Mouse (Mus musculus) T-cell, adult 2 months (primary cell): ENCODE measurements around the gene Mfsd8.
"Not testable (repeated sequence)": the region's sequence is repeated elsewhere in the genome, so short reads cannot be mapped to it uniquely, and the experiment has no call there.

Experiments
- DNase-seq: peaks from one replicate; pipeline ENCODE4 v3.0.0; 2022; ENCODE audit warnings: low spot score

The Mfsd8 gene

GRCm38 (mm10) chr3:40846473-40846956 lies at the start of gene Mfsd8:
Gene Mfsd8, minus strand, starts transcription at chr3:40846886.
- DNase-seq: peak; percentile 98

- not testable (repeated sequence) for DNase-seq
Observed at GRCm38 (mm10) chr3:40894336-40894735, 47.6 kb upstream of the Mfsd8 start.

- peak; percentile 100 for DNase-seq
Observed at GRCm38 (mm10) chr3:40893816-40894258, 47.2 kb upstream of the Mfsd8 start.

GRCm38 (mm10) chr3:40853123-40853738 lies 6.5 kb upstream of the Mfsd8 start:
- not testable (repeated sequence) for DNase-seq

- DNase-seq: not testable (repeated sequence)
Observed at GRCm38 (mm10) chr3:40847936-40848335, 1.2 kb upstream of the Mfsd8 start.

GRCm38 (mm10) chr3:40847018-40847417 lies 332 bp upstream of the Mfsd8 start:
- peak; percentile 32 for DNase-seq

- not testable (repeated sequence) for DNase-seq
Observed at GRCm38 (mm10) chr3:40846957-40847017, 101 bp upstream of the Mfsd8 start, which contains the start of gene Abhd18. Gene Abhd18, plus strand, starts transcription at chr3:40846970.

- DNase-seq: not testable (repeated sequence)
Observed at GRCm38 (mm10) chr3:40845521-40845920, 1.2 kb downstream of the Mfsd8 start.

GRCm38 (mm10) chr3:40813275-40813674 lies 33.4 kb downstream of the Mfsd8 start:
- no peak for DNase-seq

- DNase-seq: no peak
Observed at GRCm38 (mm10) chr3:40809894-40810293, 36.8 kb downstream of the Mfsd8 start.

- DNase-seq: no peak
Observed at GRCm38 (mm10) chr3:40808686-40809085, 38.0 kb downstream of the Mfsd8 start.

GRCm38 (mm10) chr3:40806871-40807270 lies 39.8 kb downstream of the Mfsd8 start:
- no peak for DNase-seq

GRCm38 (mm10) chr3:40800373-40800823 lies 46.3 kb downstream of the Mfsd8 start:
- DNase-seq: peak; percentile 48

- DNase-seq: peak; percentile 93
Observed at GRCm38 (mm10) chr3:40799530-40800372, 46.9 kb downstream of the Mfsd8 start, which contains the start of gene Plk4. Gene Plk4, plus strand, starts transcription at chr3:40800019.

GRCm38 (mm10) chr3:40798500-40798899 lies 48.2 kb downstream of the Mfsd8 start:
- peak; percentile 57 for DNase-seq

GRCm38 (mm10) chr3:40798054-40798453 lies 48.6 kb downstream of the Mfsd8 start:
- no peak for DNase-seq

- no peak for DNase-seq
Observed at GRCm38 (mm10) chr3:40793783-40794182, 52.9 kb downstream of the Mfsd8 start.
